Mouse (Mus musculus) MEL (cell line): ENCODE measurements at regions not wholly inside any gene's neighbourhood (a gene's known extent, or its start where the extent isn't known, plus 50 kb on each side); places are given as distances from the start of the nearest gene placed in this dataset.

Source experiments
- DNase-seq: peaks from one replicate; pipeline ENCODE4 v3.0.0; 2011; ENCODE audit warnings: low read depth, low spot score
- H3K27ac ChIP-seq: 2 replicates; pipeline ENCODE4 v1.5.1; 2012; ENCODE audit warnings: low read depth, mild to moderate bottlenecking, control low read depth, low read length, moderate library complexity; ENCODE audit not compliant: control insufficient read depth
- H3K27me3 ChIP-seq, 2 experiments: fragments of 150-350 bp in 1 of 2; sonication (generic) in 1 of 2; 2 replicates each; pipeline ENCODE4 v1.6.1; 2012; ENCODE audit warnings: low read length in 2 of 2, mild to moderate bottlenecking in 2 of 2, improper control_type of control experiment in 1 of 2, moderate library complexity in 1 of 2; ENCODE audit not compliant: insufficient read depth in 2 of 2, control insufficient read depth in 1 of 2
- H3K36me3 ChIP-seq, 2 experiments: 2 replicates each; pipeline ENCODE4 v1.6.1; 2012 to 2014; ENCODE audit warnings: low read length in 2 of 2, improper control_type of control experiment in 1 of 2, inconsistent platforms in 1 of 2, mild to moderate bottlenecking in 1 of 2; ENCODE audit not compliant: insufficient read depth in 2 of 2, control insufficient read depth in 1 of 2
- H3K4me1 ChIP-seq, 2 experiments: fragments of 150-350 bp in 1 of 2; sonication (generic) in 1 of 2; 2 replicates each; pipeline ENCODE4 v1.6.1; 2012; ENCODE audit warnings: low read length in 2 of 2, improper control_type of control experiment in 1 of 2, mild to moderate bottlenecking in 1 of 2; ENCODE audit not compliant: insufficient read depth in 2 of 2, control insufficient read depth in 1 of 2
- H3K4me3 ChIP-seq, 2 experiments: fragments of 150-350 bp in 1 of 2; sonication (generic) in 1 of 2; 2 replicates each; pipeline ENCODE4 v1.5.1; 2012; ENCODE audit warnings: low read depth in 2 of 2, low read length in 2 of 2, mild to moderate bottlenecking in 2 of 2, moderate library complexity in 2 of 2, control low read depth in 1 of 2, improper control_type of control experiment in 1 of 2; ENCODE audit not compliant: control insufficient read depth in 1 of 2, insufficient read depth in 1 of 2
- H3K79me2 ChIP-seq: 2 replicates; pipeline ENCODE4 v1.6.1; 2012; ENCODE audit warnings: mild to moderate bottlenecking, low read length, moderate library complexity; ENCODE audit not compliant: control insufficient read depth, poor library complexity, insufficient read depth
- H3K9ac ChIP-seq: 2 replicates; pipeline ENCODE4 v1.6.1; 2012; ENCODE audit warnings: low read depth, mild to moderate bottlenecking, control low read depth, low read length, moderate library complexity; ENCODE audit not compliant: control insufficient read depth, poor library complexity, severe bottlenecking
- H3K9me3 ChIP-seq: fragments of 150-350 bp; sonication (generic); replicated peaks from 2 replicates; pipeline ENCODE4 v1.6.1; 2012; ENCODE audit warnings: mild to moderate bottlenecking, low read length, improper control_type of control experiment, moderate library complexity; ENCODE audit not compliant: insufficient read depth
- BHLHE40 ChIP-seq: IDR thresholded peaks from 2 replicates; pipeline ENCODE4 v1.6.1; 2012; ENCODE audit warnings: low read depth, mild to moderate bottlenecking, inconsistent platforms, low read length, improper control_type of control experiment, borderline replicate concordance
- CHD2 ChIP-seq: IDR thresholded peaks from 2 replicates; pipeline ENCODE4 v1.6.1; 2011; ENCODE audit warnings: low read length, improper control_type of control experiment
- ELF1 ChIP-seq: IDR thresholded peaks from 2 replicates; pipeline ENCODE4 v1.6.1; 2014; ENCODE audit warnings: low read depth, mild to moderate bottlenecking, inconsistent platforms, low read length, improper control_type of control experiment, moderate library complexity
- EP300 ChIP-seq, 2 experiments: IDR thresholded peaks; 2 replicates each; pipeline ENCODE4 v1.6.1; 2011; ENCODE audit warnings: improper control_type of control experiment in 2 of 2, low read length in 2 of 2, low read depth in 1 of 2, mild to moderate bottlenecking in 1 of 2
- GABPA ChIP-seq: IDR thresholded peaks from 2 replicates; pipeline ENCODE4 v1.6.1; 2012; ENCODE audit warnings: low read depth, mild to moderate bottlenecking, inconsistent platforms, low read length, improper control_type of control experiment, moderate library complexity
- GATA1 ChIP-seq: IDR thresholded peaks from 2 replicates; pipeline ENCODE4 v1.6.1; 2011; ENCODE audit warnings: low read depth, low read length, improper control_type of control experiment
- HCFC1 ChIP-seq: IDR thresholded peaks from 2 replicates; pipeline ENCODE4 v1.6.1; 2012; ENCODE audit warnings: low read depth, mild to moderate bottlenecking, inconsistent platforms, low read length, improper control_type of control experiment, moderate library complexity
- JUND ChIP-seq: IDR thresholded peaks from 2 replicates; pipeline ENCODE4 v1.6.1; 2011; ENCODE audit warnings: low read depth, mild to moderate bottlenecking, improper control_type of control experiment, low read length
- MAFK ChIP-seq: IDR thresholded peaks from 2 replicates; pipeline ENCODE4 v1.6.1; 2011; ENCODE audit warnings: low read depth, mild to moderate bottlenecking, low read length, improper control_type of control experiment, borderline replicate concordance
- MAZ ChIP-seq: IDR thresholded peaks from 2 replicates; pipeline ENCODE4 v1.6.1; 2012; ENCODE audit warnings: low read depth, mild to moderate bottlenecking, inconsistent platforms, low read length, improper control_type of control experiment
- MXI1 ChIP-seq: IDR thresholded peaks from 2 replicates; pipeline ENCODE4 v1.6.1; 2011; ENCODE audit warnings: mild to moderate bottlenecking, low read depth, low read length, improper control_type of control experiment
- MYB ChIP-seq: IDR thresholded peaks from 2 replicates; pipeline ENCODE4 v1.6.1; 2011; ENCODE audit warnings: mild to moderate bottlenecking, low read depth, low read length, improper control_type of control experiment
- NELFE ChIP-seq: IDR thresholded peaks from 2 replicates; pipeline ENCODE4 v1.6.1; 2011; ENCODE audit warnings: low read depth, low read length, improper control_type of control experiment
- NRF1 ChIP-seq: IDR thresholded peaks from 2 replicates; pipeline ENCODE4 v1.6.1; 2014; ENCODE audit warnings: low read depth, mild to moderate bottlenecking, inconsistent platforms, low read length, improper control_type of control experiment, moderate library complexity; ENCODE audit not compliant: poor library complexity, insufficient read depth, severe bottlenecking
- POLR2AphosphoS2 ChIP-seq: IDR thresholded peaks from 2 replicates; pipeline ENCODE4 v1.6.1; 2011; ENCODE audit warnings: low read length, improper control_type of control experiment
- RAD21 ChIP-seq: IDR thresholded peaks from 2 replicates; pipeline ENCODE4 v1.6.1; 2011; ENCODE audit warnings: mild to moderate bottlenecking, low read depth, low read length, improper control_type of control experiment
- RCOR1 ChIP-seq: IDR thresholded peaks from 2 replicates; pipeline ENCODE4 v1.6.1; 2012; ENCODE audit warnings: low read depth, mild to moderate bottlenecking, inconsistent platforms, low read length, improper control_type of control experiment
- SMC3 ChIP-seq: IDR thresholded peaks from 2 replicates; pipeline ENCODE4 v1.6.1; 2011; ENCODE audit warnings: low read depth, low read length, improper control_type of control experiment
- TCF12 ChIP-seq: IDR thresholded peaks from 2 replicates; pipeline ENCODE4 v1.6.1; 2014; ENCODE audit warnings: low read depth, mild to moderate bottlenecking, inconsistent platforms, low read length, improper control_type of control experiment, moderate library complexity
- USF1 ChIP-seq: IDR thresholded peaks from 2 replicates; pipeline ENCODE4 v1.6.1; 2014; ENCODE audit warnings: low read depth, mild to moderate bottlenecking, inconsistent platforms, low read length, improper control_type of control experiment, moderate library complexity
- ZC3H11A ChIP-seq: IDR thresholded peaks from 2 replicates; pipeline ENCODE4 v1.6.1; 2012; ENCODE audit warnings: low read depth, mild to moderate bottlenecking, inconsistent platforms, low read length, improper control_type of control experiment
- ZKSCAN1 ChIP-seq: IDR thresholded peaks from 2 replicates; pipeline ENCODE4 v1.6.1; 2012; ENCODE audit warnings: low read depth, mild to moderate bottlenecking, inconsistent platforms, low read length, improper control_type of control experiment, moderate library complexity
- ZNF384 ChIP-seq: IDR thresholded peaks from 2 replicates; pipeline ENCODE4 v1.6.1; 2012; ENCODE audit warnings: low read depth, mild to moderate bottlenecking, inconsistent platforms, low read length, improper control_type of control experiment

GRCm38 (mm10) chr13:58490829-58491228, 87.7 kb upstream of the Hnrnpk start:
- Histone ChIP-seq H3K27me3 (peaks cover 2% of the 10 kb centered on the region in 2 experiments; a peak in 2 of 4 replicates), H3K27ac (no peak overlapping the region), H3K4me3 (no peak overlapping the region), H3K4me1 (no peaks in the 10 kb centered on the region), H3K9me3 (no peaks in the 10 kb centered on the region), H3K36me3 (no peaks in the 10 kb centered on the region)
- DNase-seq, result no peak
- TF ChIP-seq SMC3, result no peak
- TF ChIP-seq HCFC1, result no peak
- TF ChIP-seq MXI1, result no peak
- no peak for TF ChIP-seq MAFK
- no peak for TF ChIP-seq ZNF384
- TF ChIP-seq BHLHE40, result no peak
- no peak for TF ChIP-seq RAD21
- no peak for TF ChIP-seq MAZ
- no peak for TF ChIP-seq MYB
- no peak for TF ChIP-seq USF1
- TF ChIP-seq JUND, result no peak
- no peak for TF ChIP-seq RCOR1
- TF ChIP-seq NELFE, result no peak
- TF ChIP-seq EP300 (IDR thresholded peaks at IDR 0.05; ENCODE audit: low read depth in 1 of 2, low read length in 2 of 2), result no peak
- TF ChIP-seq GATA1, result no peak
- no peak for TF ChIP-seq ELF1
- no peak for TF ChIP-seq ZKSCAN1
- no peak for TF ChIP-seq CHD2
- TF ChIP-seq POLR2AphosphoS2, result no peak
- TF ChIP-seq, all 39 proteins: peak for 0
- H3K9ac ChIP-seq, result no peak overlapping the region
- no peaks in the 10 kb centered on the region for H3K79me2 ChIP-seq

GRCm38 (mm10) chr13:58485011-58485410, 81.9 kb upstream of the Hnrnpk start:
- Histone ChIP-seq H3K79me2 (no peaks in the 10 kb centered on the region), H3K4me1 (peaks cover 11 to 28% of the 10 kb centered on the region in 2 experiments)
- TF ChIP-seq ZNF384 (no peak), MYB (no peak), GABPA (no peak), POLR2AphosphoS2 (no peak), NRF1 (no peak), TCF12 (no peak), ZC3H11A (no peak)

More at GRCm38 (mm10) chr13:58485011-58485410, 81.9 kb upstream of the Hnrnpk start:
- Histone ChIP-seq H3K4me3 (no peak overlapping the region), H3K9ac (no peak overlapping the region), H3K9me3 (no peaks in the 10 kb centered on the region), H3K27me3 (no peaks in the 10 kb centered on the region; a peak in 1 of 4 replicates), H3K27ac (no peak overlapping the region), H3K36me3 (peaks cover 0 to 23% of the 10 kb centered on the region in 2 experiments; a peak in 2 of 4 replicates)
- no peak for DNase-seq
